Mouse (Mus musculus) lung, postnatal 0 days (tissue): ENCODE measurements around the gene St6galnac5.

Experiments used
- CTCF ChIP-seq: IDR thresholded peaks from 2 replicates; pipeline ENCODE4 v1.5.1; 2016; ENCODE audit warnings: antibody characterized with exemption, mild to moderate bottlenecking
- EP300 ChIP-seq: IDR thresholded peaks from 2 replicates; pipeline ENCODE4 v1.6.1; 2016; ENCODE audit warnings: antibody characterized with exemption, mild to moderate bottlenecking, control low read depth

DNA sequence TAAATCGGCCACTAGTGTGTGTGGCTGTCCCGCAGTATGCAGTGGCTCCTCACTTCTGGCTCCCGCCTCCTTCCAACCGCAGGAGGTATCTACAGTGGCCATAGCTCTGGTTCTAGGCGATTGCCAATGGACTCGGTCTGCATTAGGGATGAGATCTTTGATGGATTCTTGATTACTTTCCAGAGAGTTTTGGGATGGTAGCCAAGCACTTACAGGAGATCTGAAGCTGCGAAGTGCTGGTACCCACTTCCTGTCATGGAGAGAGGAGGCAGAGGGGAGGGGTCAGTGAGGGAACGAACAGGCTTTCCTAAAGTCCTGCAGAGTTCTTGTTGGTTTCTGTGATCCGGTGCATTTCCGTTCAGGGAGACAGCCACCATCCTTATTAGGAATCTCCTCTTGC is 36.0 kb upstream of the St6galnac5 start:
- no peak for TF ChIP-seq CTCF
- TF ChIP-seq EP300 = no peak
